Mouse (Mus musculus) ovary, postnatal 36 days (tissue): ENCODE data around the gene Grk6.
"Not testable (repeated sequence)": the region's sequence is repeated elsewhere in the genome, so short reads cannot be mapped to it uniquely, and the experiment has no call there.

Source experiments
- DNase-seq: peaks from one replicate; pipeline ENCODE4 v3.0.0; 2022; ENCODE audit warnings: low spot score, mixed read lengths

The Grk6 gene

GRCm38 (mm10) chr13:55426613-55427012 is 18.3 kb upstream of the Grk6 start, which contains the start of gene F12:
F12 (minus strand) TSS chr13:55426793.
- DNase-seq = no peak

GRCm38 (mm10) chr13:55429226-55429888 is 15.5 kb upstream of the Grk6 start:
- no peak for DNase-seq

- no peak for DNase-seq
Measured at GRCm38 (mm10) chr13:55430566-55430965, 14.3 kb upstream of the Grk6 start.

- DNase-seq = no peak
Measured at GRCm38 (mm10) chr13:55431889-55432685, 12.8 kb upstream of the Grk6 start.

GRCm38 (mm10) chr13:55437111-55437629 is 7.7 kb upstream of the Grk6 start:
- DNase-seq = not testable (repeated sequence)

GRCm38 (mm10) chr13:55443799-55444285 is 1.0 kb upstream of the Grk6 start:
- no peak for DNase-seq

GRCm38 (mm10) chr13:55444286-55444936 is 461 bp upstream of the Grk6 start:
- no peak for DNase-seq

GRCm38 (mm10) chr13:55445361-55446091 is 654 bp downstream of the Grk6 start:
- no peak for DNase-seq

GRCm38 (mm10) chr13:55446483-55447105 is 1.7 kb downstream of the Grk6 start:
- no peak for DNase-seq

- DNase-seq = no peak
Measured at GRCm38 (mm10) chr13:55447543-55447943, 2.7 kb downstream of the Grk6 start.

- no peak for DNase-seq
Measured at GRCm38 (mm10) chr13:55448131-55448530, 3.3 kb downstream of the Grk6 start.

GRCm38 (mm10) chr13:55449205-55449604 is 4.3 kb downstream of the Grk6 start:
- no peak for DNase-seq

GRCm38 (mm10) chr13:55449679-55450441 is 5.0 kb downstream of the Grk6 start:
- DNase-seq = no peak

- peak; percentile 70 for DNase-seq
Measured at GRCm38 (mm10) chr13:55450511-55450980, 5.7 kb downstream of the Grk6 start.

- DNase-seq = no peak
Measured at GRCm38 (mm10) chr13:55451296-55451695, 6.4 kb downstream of the Grk6 start.

GRCm38 (mm10) chr13:55451785-55452549 is 7.1 kb downstream of the Grk6 start:
- no peak for DNase-seq

- no peak for DNase-seq
Measured at GRCm38 (mm10) chr13:55462965-55463364, 18.1 kb downstream of the Grk6 start.

GRCm38 (mm10) chr13:55463399-55464026 is 18.6 kb downstream of the Grk6 start:
- no peak for DNase-seq
